Mouse (Mus musculus) adrenal gland, adult 8-10 months (tissue): Measurements from ENCODE around the gene Btbd11. TPM values are rescaled to one million over a fixed set of nuclear protein-coding genes. Genes with fewer than 3 reads are reported as not detected.

Experiments used
- DNase-seq: peaks from one replicate; pipeline ENCODE4 v3.0.0; 2022
- total RNA-seq, 4 experiments: library from RNA; stranded (reverse); gene quantifications; 2 replicates each; pipeline ENCODE4 v1.2.4; 2022

Gene Btbd11
- total RNA-seq, 4 experiments from 2014 or later: 6.7 to 17.5 (median 12.3) TPM

DNA sequence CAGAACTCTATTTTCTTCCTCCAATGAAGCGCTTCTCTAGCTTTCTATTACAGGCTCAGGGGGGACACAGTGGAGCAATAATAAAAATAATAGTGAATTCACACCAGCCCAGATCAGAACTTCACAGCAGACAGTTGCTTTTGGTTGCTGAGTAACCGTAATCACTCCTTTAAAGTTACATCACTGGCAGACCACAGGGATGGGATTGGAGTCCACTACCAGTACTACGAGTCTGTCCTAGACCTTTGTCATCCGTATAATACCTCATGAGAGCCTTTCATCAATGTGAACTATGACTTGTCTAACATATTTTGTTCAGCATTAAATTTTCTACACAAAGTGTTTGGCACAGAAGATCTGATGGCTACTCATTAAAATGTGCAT is 35.0 kb downstream of the Btbd11 start:
- no peak for DNase-seq

DNA sequence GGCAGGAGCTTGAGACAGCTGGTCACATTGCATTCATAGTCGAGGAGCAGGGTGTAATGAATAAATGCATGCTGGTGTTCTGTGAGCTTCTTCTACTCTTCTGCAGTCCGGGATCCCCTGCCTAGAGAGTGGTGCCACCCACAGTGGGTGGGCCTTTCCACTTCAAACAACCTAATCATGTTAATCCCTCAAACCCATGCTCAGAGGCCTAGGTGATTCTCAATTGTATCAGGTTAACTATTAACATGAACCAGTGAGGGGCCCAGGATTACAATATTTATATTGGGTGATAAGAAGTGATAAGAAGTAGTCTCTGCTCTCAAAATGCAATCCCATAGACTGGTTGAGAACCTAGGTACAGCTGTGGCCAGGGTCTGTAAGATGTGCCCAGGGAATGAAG is 39.1 kb downstream of the Btbd11 start:
- DNase-seq: no peak

DNA sequence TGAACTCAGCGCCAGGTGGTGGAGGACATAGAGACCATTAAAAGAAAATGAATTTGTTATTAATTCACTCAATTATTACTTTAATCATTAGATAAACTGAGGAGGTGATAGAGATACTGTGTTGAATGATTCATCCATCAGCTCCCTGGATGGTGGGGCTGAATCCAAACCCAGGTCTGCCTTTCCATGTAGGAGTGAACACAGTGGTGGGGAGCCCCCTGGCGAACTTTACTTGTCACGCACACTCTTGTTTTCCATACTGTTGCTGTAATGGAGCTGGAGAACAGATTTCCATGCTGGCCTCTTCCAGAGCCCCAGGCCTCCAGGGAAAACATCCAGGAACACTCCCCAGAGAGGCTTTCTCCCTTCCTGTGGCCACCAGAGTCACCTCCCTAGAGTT is 50.6 kb downstream of the Btbd11 start:
- no peak for DNase-seq

DNA sequence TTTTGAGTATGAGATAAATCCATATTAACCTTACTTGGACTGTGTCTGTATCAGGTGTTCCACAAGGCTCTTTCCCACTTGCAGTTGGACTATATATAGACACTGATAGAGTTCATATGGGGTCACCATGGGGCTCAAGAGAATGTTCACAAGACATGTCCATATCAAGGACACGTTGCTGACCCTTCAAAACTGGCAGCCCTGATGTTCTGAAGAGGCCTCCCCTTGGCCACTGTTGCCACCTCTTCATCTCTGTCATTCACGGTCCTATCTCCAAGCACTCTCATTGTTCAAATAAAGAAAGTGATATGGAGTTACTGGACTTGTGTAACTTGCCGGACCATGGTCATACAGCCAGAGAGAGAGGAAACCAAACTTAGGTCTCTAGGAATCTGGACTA is 56.8 kb downstream of the Btbd11 start:
- no peak for DNase-seq

DNA sequence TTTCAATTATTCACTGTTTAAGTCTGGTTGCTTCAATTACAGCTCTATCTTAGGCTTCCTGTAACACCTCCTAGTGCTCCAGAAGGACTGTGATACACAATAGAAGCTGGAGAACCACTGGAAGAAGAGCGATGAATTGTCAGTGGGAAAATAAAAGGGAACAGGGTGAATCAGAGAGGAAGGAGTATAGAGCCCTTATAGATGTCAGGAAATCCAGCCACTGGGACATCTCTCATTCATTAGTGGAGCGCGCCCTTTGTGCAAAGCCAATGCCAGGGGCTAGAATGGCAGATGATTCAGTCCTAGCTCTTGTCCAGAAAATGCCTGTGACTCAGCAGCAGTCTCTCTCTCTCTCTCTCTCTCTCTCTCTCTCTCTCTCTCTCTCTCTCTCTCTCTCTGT is 59.3 kb downstream of the Btbd11 start:
- DNase-seq: no peak

DNA sequence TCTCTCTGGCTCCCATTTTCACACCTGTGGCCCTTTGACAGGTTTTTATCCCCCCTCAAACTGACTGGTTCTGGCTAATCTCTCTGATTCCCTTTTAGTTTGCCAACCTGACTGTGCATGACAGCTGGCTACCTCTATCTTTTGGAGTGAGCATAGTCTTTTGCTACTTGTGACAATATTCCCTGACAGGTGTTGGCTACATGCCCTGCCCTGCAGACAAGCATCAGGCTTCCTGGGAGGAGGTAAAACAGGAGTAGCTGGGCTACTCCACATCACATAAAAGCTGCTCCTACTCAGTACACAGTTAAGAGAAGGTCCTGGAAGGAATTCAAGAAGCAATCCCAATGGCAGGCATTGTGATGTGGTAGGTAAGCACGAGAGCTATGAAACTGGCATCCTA is 60.1 kb downstream of the Btbd11 start:
- no peak for DNase-seq

DNA sequence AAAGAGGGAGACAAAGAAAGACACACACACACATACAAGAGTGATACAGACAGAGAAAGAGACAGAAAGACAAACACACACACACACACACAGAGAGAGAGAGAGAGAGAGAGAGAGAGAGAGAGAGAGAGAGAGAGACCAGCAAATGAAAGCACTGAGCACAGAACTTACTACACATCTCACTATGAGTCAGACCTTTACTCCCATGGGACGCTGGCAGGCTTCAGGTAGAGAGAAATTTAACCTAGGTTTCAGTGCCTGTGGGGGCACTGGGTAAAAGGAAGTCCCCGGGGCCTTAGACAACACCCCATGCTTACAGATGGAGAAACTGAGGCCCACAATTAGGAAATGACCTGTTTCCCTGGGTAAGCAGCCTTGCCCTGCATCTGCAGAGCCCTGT is 61.3 kb downstream of the Btbd11 start:
- no peak for DNase-seq

DNA sequence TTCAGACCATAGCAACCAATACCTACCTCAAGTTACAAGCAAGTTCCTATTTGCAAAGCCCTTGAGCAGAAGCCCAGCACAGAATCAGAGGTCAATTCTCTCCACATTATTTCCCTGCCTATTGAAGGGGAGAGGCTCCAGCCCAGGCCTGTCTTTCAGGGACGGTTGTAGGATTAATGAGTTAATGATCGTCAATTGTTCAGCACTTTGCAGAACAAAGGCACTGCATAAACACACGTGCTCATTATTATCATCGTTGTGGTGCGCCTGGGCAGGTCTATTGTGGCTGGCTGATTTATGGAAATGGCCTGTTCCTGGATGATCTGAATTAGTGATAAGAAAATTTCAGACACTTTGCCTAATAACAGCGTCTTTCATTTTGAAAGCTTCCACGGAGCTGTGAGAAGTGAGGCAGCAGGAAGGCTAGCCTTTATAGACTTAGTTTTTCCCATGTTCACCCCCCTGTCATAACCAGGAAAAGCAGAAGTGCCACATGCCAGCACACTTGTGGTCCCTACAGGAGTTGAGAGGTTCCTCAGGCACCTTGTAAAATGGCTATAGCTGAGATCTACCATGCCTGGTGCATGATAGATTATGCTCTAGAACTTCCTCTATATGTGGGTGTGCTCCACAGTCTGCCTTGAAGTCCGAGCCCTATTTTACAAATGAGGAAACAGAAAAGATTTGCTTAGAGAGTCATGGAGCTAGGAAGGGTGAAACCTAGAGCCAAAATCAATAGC is 65.2 kb downstream of the Btbd11 start:
- DNase-seq: no peak

DNA sequence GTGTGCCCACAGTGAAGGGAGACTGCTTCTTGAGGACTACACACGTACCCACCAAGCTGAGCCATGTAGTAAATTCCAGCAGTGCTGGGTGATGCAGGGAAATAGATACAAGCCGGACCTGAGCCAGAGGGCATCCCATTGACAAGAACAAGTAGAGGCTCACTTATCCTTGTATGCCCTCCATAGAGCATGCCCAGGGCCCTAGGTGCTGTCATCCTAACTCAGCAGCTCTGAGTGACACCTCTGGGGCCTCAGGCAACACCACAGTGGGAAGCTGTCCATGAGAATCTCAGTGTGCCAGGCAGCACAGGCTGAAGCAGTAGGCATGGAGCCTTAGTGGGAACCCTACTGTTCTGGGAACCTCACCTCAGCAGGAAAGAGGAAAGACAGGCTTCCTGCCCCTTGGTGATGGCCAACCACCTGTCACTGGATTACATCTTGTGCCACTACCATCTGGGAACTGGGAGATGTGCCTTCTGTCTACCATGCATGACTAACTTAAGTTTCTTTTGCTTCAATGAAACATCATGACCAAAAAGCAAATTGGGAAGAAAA is 66.7 kb downstream of the Btbd11 start:
- no peak for DNase-seq

DNA sequence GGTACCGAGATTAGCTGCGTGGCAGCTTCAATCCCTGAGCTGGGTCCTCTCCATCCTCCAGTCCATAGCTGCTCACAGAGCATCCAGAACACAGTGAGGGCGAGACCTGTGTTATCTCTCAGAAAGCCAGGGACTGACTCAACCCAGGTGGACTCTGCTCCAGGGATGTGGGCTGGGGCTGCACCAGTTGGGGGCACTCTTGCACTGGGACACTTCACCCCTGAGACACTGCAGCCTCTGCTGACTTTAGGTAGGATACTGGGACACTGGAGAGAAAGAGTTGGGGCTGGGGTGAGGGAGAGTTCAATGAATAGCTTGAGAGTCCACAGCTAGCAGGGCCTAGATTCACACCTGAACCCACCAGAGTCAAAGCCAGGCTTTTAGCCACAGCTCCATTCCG is 69.4 kb downstream of the Btbd11 start:
- DNase-seq: no peak

DNA sequence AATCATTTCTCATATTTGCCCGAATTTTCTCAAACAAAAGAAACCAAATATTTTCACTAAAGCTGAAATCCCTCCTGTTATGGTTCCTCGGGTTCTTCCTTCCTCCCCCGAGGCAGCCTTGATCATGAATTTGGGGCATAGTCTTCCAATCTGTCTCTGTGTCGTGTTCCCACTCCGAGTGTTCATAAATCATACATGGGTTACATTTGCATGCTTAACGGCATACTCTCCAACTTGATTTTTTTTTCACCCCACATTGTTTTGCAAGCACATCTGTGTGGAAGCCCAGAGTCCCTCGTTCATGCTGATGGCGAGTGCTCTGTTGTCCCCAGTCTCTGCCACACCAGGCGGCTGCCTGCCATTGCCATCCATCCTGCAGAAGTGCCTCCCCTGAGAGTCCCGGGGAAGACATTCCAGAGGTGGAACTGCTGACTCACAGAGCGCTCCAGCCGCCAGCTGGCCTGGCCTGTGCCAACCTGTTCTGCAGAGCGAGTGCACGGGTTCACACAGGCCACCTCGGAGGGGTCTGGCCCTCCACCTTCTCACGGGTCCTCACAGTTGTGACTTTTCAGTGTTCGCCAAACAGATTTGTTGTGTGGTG is 72.2 kb downstream of the Btbd11 start:
- peak; percentile 32 for DNase-seq

DNA sequence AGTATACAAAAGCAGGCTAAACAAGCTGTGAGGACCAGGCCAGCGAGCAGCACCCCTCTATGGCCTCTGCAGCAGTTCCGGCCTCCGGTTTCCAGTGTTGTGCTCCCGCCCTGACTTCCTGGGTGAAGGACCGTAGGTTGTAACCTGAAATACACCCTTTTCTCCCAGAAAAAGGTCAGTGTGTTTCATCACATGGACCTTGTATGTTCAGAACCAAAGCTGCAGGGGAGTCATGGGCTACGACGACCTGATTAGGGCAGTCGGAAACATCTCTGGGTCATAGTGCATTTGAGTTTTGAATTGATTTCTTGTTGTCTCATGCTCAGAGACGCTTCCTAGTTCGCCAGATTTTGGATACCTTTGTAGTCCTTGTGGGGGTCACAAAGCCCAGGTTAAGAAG is 74.1 kb downstream of the Btbd11 start:
- no peak for DNase-seq

DNA sequence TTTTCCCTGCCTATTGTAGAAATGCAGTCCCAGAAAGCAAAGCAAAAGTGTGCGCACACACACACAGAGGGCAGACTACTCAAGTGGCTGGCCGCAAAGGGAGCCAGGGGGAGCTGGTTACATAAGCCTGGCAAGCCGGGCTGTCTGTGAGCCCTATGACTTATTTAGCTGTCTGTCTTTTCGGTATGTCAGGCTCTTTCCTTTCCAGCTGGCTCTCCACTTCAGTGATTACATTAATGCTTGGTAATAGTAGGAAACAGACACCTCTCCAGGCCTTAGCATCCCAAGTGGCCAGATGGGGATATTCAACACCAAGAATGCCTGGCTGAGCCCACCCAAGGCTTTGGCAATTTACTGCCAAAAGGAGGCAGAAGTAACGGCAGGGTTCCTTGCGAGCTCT is 77.5 kb downstream of the Btbd11 start:
- DNase-seq: no peak

DNA sequence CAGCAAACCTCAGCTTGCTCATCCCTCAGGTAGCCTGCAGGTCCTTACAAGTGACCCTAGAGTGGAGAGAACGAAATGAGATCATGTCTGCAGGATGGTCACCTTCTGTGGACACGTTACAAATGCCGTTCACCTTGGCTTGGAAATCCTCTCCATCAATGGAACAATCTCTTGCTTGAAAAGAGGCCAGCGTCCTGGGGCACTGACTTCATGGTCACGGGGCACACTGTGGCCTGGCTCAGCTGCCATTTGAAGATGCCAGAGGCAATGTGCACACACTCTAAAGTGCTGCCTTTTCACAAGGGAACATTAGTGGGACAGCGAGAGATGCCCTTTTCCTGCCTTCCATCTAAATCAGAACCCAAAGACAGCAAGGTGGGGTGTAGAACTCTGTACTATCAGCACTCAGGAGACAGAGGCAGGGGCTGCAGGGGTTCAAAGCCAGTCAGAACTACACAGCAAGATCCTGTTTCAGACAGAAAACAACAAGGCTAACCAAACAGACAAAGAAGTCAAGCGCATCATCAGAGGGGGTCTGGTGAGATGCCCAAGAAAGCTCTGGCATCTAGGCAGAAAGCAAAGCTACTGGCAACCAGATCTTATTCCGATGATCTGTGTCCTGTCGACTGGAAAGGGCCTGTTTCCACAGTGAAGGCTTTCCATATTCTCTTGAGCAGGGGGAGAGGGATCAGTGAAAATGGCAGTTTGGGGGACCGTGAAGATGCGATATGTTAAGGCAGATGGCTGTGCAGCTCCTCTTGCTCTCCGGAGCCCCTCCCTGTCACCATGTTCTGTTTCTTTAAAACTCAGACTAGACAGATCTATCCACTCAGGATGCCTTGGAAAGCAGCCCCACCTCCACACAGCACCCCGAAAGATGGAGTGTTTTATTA is 79.1 kb downstream of the Btbd11 start:
- no peak for DNase-seq

DNA sequence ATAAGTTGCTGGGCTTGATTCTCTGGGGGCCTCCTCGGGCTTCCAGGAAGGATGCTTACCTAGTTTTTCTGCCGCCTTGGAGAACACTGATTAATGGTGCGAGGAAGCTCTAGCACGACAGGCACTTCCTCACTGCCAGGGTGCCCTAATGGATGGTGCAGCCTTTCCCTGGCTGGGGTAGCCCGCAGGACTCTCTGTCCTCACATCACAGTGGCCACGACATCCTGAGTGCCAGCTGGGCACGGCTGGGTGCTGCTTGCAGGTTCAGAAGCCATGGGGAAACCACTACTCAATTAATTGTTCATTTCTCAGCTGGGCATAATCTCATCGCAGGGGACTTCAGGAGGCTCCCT is 79.8 kb downstream of the Btbd11 start:
- no peak for DNase-seq

DNA sequence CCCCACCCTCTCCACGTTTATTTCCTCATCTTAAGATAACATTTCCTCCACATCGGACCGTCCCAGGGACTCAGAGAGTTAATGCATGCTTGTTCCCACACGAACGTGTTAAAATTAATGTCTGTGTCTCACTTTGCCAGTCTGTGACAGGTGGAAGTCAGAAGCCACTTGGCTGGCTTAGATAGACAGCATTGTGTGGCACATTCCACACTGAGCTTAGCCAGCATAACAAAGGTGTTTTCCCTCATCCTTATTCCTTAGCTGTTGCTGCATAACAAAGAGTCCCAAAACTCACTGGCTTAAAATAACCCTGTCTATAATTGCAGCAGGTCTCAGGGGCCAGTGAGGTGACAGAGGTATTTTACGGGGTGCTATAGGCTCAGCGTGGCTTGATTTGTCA is 80.8 kb downstream of the Btbd11 start:
- DNase-seq: no peak

DNA sequence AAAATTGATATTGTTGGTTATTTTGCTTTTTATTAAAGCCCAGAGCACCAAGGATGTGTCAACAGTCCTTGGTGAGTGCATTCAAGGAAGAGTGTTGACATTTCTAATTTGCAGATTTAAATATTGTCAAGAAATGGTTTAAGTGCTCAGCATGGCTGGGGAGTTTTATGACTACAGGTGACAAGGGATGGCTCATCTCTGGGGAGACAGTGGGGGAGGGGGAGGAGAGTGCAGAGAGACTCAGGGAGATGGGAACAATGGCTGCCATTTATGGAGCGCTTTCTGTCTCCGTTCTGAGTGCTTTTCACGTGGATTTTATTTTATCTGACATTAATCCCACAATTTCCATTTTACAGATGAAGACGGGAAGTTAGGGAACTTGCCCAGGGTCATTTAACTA is 81.9 kb downstream of the Btbd11 start:
- DNase-seq: no peak

DNA sequence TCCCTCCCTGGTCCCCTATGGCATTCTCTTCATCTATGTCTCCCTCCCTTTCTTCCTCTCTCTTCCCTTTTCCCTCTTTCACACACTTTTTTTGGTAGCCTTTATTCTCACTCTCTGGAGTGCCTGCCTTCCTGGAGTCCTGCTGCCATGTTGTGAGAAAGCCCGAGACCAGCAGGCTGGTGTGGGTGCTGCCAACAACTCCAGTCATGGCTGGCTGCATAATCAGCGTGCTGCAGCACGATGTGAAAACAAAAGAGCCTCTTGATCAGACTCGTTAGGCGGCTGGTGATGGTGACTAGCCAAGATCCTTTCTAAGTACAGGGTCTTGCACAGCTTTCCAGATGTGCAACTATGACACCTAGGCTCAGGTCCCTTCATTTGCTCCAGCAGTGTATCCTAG is 82.7 kb downstream of the Btbd11 start:
- DNase-seq: no peak

DNA sequence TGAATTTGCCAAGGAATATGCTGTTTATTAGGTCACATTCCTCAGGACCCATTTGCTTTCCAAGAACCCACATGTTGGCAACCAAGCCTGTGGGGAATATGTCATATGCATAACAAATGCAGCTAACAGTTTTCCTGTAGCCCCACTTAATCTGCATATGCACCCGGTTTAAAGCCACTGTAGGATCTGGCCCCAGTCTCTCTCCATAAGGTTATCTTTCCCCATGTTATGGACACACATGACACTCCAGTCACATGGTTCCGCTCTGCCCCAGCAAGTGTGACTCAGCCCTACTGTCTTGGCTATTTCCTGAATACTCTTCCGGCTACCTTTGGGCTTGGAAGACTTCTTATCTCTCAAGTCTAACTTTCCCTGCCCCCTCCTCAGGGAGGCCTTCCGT is 86.7 kb downstream of the Btbd11 start:
- DNase-seq: no peak

DNA sequence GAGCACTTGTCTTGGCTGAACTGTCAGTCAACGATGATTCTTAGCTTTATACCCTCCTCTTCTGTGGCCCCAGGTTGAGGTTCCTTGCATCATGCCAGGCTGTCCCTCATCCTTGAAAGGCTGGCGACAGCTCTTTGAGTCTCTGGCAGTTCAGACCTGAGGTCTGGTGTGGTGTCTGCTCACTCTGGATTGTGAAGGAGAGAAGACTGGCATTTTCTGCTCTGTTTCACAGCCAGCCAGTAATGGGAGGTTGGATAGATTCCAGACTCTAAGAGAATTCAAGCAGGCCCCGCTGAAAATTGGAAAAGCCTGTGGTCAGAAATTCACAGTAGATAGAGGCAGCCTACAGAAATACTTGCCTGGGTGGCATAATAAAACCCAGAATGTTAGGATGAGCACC is 87.3 kb downstream of the Btbd11 start:
- no peak for DNase-seq

DNA sequence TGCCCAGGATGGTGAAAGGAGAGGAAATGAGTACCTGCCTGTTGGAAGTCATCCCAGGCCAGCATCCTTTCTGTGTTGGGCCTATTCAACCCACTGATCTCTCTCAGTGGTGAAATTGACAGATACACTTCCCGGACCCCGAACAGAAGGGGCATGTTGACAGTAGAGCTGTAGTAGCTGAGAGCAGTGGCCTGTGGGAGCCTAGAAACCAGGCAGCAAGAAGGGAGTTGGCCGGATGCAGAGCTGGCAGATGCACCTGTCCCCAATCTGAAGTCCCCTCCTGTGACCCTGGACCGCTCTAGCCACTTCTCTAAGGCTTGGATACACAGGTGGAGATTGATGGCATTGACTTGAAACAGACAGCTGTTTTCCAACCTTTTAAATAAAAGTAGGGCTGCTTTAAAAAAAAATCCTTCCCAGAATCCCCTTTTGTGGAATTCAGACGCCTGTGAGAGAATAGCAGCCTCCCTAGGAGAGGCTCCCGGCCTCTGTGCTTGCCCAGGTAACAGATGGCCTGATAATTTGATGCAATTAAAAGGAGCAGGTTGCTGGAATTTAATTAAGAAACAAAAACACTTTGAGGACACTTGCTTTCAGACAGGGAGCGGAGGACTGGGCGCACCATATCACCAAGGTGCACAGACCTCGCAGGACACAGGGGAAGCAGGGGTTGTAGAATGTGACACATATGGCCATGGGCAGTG is 89.2 kb downstream of the Btbd11 start:
- no peak for DNase-seq

DNA sequence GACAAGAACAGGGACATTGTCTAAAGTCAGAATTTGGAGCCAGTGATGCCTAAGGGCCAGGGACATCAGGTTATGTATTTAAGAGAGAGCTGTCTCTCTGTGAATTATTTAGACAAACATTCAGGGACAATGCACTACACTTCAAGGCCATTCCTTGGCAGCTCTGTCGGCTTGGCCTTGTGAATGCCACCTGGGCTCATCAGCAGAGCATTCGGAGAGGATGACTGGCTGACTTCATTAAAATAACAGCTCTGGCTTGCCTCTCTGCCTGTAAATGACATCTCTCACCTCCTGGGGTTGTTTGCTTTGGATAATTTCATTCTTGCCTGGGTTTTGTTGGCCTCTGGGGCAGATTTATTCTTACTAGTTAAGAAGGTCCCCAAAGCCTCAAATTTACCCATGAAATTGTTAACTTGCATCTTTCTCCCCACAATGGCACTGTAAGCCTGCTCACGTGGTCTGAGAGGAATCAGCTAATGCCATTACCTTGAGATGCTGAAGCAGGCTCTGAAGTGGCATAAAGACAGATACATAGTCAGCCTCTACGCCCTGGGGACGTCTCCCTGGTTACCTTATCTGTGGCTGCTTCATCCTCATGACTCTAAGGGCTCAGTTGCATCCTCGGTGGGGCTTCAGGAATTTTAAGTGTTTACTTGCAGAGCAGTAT is 93.5 kb downstream of the Btbd11 start:
- DNase-seq: peak; percentile 30
